Mouse (Mus musculus): ENCODE measurements around the gene S1pr4.

S1pr4 gene

DNA sequence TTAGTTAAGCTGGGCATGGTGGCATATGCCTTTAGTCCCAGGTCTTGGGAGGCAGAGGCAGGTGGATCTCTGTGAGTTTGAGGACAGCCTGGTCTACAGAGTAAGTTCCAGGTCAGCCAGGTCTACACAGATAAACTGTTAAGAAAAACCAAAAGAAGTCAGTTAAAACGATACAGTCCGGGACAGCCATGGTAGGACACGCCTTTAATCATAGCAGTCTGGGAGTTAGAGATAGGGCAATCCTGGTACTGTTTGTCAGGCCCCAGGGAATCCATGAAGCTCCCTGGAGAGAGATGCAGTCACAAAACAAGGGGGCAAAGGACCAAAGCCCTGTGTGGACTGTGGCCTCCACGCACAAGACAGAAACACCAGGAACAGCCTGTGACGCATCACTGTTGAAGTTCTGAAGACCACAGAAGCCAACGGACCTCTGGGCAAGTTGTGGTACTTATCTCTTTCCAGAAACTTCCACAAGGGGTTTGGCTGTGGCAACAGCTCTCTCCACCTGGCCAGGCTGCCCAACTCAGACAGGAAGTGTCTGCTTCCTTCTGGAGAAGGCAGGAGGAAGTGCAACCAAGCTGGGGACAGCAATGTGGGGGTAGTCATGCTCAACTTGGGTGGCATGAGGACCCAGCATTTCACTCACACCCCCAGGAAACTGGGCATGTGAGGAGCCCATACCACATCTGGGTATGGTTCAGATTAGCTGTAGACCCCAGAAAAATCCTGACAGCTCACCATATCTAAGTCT is 19.5 kb upstream of the S1pr4 start:
- DNase-seq (ENCODE audit: low read depth), result peak; percentile 98

DNA sequence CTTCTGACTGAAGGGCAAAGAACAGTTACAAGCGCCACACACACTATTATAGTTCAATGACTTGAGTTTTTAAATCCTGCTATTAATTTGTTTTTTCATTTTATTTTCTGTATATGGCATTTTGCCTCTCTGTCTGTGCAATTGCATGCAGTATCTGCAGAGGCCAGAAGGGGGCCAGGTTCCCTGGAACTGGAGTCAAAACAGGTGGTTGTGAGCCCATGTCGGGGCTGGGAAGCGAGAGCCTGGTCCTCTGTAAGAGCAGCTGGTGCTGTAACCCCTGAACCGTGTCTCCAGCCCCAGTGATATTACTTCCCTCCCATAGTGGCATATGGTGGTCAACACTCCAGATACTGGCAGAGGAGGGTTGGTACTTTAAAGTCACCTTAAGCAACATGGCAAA is 18.6 kb upstream of the S1pr4 start:
- DNase-seq (ENCODE audit: low read depth), result peak; percentile 79

DNA sequence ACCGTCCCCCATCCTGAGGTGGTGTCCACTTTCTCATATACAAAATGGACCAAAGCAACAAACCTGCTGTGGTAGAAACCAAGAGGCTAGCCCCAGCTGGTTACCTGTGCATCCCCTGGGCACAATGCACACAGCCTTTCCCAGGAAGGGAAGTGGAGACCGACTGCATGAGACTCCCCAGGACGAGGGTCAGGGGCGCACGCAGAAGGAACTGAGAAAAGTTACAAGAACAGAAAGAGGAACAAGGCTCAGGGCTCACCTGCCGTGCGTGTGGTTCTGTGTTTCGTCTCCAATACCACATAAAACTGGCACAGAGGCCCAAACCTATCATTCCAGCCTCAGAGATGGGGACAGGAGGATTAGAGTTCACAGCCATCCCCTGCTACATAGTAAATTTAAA is 17.3 kb upstream of the S1pr4 start:
- no peak for DNase-seq (ENCODE audit: low read depth)

DNA sequence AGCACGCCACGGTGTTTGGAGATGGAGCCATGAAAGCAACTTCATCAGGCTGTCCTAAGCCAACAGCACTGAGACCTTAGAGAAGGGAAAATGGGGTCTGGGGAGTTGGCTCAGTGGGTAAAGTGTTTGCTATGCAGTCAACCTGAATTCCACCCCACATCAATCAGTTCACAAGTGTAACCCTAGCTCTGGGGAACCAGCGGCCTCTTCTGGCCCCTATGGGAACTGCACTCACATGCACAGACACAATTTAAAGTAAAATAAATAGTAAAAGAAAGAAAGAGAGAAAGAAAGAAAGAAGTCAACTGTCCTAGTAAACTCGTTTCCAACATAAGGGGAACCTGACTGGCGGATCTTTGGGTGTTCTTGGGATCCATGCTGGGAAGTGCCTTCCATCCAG is 13.9 kb upstream of the S1pr4 start:
- DNase-seq (ENCODE audit: low read depth), result no peak

DNA sequence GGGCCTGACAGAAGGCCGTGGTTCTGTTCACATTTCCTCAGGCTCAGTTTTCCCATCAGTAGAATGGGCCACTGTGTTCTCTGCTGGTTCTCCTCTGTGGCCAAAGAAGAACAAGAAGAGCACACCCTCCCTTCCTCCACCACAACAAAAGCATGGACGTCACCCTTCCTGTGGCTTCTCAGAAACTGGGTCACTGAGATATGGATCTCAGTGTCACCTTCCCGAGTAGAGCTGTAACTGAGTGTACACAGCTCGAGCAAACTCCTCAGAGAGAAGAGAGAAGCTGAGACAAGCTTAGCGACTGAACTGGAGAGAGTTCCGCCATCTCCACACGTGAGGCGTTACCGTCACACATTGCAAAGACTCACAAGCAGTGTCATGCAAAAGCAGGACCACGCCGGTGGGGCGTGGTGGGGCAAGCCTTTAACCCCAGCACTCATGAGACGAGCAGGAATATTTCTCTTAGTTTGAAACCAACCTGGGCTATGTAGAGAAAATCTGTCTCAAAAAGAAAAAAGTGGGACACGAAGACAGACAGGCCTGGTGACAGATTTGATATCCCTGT is 10.4 kb upstream of the S1pr4 start:
- peak; percentile 86 for DNase-seq (ENCODE audit: low read depth)

DNA sequence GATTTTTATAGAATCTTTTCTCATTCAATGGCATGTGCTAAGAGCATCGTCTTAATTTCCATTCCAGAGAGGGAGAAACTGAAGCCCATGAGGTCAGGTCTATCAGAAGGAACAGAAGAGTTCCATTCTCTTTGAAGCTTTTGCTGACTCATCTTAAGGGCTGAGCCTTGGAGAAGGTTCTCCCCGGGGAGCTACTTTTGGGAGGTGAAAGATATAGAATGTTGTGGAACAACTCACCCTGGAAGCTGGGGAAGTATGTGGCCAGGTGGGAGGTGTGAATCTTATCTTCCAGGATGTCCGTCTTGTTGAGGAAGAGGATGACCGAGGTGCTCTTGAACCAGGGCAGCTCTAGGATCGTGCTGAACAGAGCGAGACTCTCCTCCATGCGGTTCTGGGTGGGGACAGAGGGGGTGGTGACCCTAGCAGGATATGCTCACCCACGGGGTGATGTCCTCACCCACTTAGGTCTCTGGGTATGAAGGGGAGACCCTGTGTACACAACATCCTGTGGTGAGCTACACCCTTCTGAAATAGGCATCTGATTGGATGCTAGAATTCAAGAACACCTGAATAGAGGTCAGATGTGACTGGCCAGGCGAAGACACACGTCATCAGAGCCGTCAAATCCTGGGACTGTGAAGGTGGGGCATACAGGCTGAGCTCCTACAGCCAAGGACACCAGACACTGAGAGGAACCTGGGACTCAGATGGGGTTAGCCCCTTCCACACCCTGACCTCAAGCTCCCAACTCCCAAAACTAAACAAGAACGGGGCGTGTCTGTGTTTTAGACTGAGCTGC is 8.0 kb upstream of the S1pr4 start:
- no peak for DNase-seq (ENCODE audit: low read depth)

DNA sequence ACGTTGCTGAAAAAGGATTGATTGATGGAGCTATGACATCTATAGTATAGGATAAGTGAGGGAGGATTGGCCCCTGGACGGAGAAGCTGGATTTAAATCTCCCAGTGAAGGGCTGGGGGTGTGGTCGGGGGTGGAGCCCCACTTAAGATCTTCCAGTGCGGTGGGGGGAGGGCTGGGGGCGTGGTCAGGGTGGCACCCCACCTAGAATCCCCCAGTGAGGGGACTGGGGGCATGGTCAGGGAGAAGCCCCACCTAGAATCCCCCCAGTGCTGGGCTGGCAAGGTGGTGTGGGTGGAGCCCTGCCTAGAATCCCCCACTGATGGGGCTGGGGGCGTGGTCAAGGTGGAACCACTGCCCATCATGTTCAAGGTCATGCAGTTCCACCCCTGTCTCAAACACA is 7.2 kb upstream of the S1pr4 start:
- DNase-seq (ENCODE audit: low read depth), result no peak

DNA sequence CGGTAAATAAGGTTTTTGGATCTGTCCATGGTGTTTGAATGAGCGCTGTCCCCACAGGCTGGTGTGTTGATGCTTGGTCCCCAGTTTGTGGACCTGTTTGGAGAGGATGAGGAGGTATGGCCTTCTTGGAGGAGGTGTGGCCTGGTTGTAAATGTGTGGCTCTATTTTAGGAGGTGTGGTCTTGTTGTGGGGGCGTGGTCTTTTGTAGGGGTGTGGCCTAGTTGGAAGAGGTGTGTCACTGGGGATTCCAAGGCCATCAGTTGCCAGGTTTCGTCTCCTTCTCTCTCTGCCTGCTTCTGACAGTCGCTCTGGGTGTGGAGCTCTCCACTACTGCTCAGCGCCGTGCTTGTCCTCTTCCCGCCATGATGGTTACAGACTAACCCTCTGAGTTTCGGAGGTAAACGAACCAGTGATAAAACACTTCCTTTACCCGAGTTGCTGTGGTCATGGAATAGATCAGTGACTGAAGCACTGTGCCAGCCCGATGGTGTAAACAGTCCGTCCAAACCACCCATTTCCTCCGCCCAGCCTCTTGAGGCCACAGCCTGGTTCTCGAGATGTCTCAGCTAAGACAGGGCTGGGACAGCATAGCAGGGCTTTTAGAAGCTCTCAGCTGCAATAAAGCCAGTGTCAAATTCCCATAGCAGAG is 5.2 kb upstream of the S1pr4 start:
- peak; percentile 64 for DNase-seq (ENCODE audit: low read depth)

DNA sequence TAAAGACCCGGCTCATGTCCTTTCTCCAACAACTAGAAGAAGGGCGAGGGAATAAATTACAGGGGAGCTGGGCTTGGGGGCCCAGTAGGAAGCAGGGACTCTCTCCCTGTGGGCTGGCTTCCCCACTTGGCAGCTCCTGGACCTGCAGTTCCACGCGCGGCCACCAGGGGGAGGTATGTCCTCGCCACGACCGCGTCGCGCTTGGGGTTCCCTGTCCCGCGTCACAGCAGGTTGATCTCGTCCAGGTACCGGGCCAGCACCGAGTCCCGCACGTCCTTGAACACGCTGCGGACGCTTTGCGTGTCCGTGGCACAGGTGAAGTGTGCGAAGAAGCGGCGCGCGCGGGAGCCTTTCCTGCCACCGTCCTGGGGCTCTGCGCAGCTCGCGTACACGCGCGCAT is 2.7 kb upstream of the S1pr4 start:
- peak; percentile 58 for DNase-seq (ENCODE audit: low read depth)

DNA sequence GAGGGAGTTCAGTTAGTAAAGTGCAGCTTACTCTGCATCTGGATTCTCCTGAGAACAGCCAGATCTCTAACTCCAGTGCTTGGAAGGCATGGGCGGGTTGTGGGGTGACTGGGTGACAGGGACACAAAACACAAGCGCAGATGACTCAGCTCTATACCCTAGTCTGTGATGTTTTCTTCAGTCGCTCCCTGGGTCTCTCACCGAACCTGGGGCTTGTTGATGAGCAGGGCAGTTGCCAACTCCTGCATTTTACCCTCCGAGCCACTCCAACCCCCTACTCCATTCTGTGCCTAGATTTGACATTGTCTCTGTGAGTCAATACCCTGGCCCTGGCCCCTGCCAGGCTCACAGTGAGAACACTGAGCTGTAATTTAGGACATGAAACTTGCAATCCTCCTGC is 1.9 kb upstream of the S1pr4 start:
- DNase-seq (ENCODE audit: low read depth), result no peak

DNA sequence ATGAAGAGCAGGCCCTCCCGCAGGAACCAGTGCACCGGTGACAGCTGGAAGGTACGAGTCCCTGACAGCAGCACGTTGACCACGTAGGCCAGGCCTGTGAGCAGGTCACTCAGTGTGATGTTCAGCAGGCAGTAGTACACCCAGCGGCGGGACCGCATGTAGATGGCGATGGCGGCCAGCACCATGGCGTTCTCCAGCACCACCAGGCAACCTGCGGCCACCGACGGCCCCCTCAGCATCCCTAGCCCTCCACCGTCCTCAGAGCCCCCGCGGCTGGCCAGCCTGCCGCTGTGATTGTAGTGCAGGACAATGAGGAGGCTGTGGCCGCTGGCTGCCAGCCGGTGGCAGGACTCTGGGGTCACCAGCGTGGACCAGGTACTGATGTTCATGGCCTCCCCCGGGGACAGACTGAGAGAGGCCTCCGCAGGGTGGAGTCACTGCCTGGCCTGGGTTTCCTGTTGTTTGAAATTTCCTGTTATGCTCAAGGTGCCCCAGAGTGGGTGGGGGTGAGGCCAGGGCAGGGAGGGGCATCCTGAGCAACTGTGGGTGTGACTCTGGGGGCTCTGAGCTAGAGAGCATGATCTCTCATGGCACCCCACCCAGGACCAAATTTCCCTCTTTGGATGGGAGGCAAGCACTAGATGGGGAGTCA is 556 bp downstream of the S1pr4 start:
- peak; percentile 84 for DNase-seq (ENCODE audit: low read depth)

DNA sequence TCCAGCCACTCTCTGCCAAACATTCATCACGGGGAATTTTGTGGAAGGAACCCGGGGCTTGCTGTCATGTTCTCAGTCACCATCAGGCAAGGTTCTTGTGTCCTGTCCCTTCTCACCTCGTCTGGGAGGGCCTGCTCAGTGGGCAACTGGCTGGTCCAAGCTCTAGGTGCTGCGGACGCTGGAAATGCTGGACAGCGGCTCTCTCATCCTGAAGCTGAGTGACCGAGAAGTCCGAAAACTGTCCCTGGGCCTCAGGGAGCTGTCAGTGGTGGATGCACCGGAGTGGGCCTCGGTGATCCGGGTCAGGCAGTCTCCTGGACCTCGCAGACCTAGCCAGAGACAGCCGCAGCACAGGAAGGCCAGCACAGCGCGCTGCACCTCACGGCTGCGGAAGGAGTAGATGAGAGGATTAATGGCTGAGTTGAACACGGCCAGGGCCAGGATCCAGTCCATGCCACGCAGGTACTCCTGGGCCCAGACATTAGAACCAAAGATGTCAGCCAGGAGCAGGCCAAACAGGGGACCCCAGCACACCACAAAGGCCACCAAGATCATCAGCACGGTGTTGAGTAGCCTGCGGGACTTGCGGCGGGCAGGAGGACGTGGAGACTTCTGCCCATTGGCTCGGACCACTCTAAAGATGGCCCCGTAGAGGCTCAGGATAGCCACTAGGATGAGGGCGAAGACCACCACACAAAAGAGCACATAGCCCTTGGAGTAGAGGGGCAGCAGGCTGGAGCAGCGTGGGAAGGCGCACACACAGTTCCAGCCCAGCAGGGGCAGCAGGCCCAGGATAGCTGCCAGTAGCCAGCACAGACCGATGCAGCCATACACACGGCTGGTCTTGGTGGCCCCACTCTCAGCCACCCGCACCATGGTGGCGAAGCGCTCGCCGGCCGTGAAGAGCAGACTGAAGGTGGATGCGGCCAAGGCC is 1.3 kb downstream of the S1pr4 start:
- DNase-seq (ENCODE audit: low read depth), result peak; percentile 59

DNA sequence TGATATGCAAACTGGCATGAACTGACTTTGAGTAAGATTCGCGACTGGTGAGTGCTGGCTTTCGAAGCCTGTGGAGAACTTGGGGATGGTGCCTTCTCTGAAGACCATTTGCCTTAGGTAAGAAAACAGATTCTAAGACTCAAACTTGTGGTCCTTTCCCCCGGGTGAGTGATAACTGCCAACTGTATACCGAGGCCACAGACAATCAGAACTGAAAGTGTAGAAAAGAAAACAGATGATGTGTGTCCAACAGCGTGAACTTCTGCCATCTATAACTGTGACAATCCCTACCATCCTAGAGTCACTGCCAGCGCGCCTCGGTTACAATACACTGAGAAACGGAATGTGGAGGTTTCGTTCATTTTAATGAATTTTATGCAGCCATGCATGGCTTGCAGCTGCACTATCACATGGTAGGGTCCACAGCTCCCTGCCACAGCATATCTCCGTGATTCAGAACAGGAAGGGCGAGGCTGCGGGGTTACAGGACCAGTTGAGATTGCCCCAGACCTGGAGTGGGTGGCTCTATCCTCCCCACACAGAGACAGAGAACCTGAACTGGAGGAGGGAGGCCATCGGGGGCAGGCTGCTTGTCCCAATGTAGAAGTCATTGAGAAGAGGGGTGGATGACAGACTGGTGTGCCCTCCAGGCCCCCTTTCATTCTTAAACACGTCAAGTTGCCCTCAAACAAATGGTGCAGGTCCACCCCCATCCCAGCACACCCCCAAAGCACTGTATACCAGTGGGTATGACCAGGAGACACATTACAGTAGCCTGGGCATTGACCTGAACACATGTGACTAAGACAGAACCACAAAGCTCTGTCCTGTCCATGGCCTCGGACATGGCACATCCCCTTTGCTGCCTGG is 2.3 kb downstream of the S1pr4 start:
- DNase-seq (ENCODE audit: low read depth), result peak; percentile 76

DNA sequence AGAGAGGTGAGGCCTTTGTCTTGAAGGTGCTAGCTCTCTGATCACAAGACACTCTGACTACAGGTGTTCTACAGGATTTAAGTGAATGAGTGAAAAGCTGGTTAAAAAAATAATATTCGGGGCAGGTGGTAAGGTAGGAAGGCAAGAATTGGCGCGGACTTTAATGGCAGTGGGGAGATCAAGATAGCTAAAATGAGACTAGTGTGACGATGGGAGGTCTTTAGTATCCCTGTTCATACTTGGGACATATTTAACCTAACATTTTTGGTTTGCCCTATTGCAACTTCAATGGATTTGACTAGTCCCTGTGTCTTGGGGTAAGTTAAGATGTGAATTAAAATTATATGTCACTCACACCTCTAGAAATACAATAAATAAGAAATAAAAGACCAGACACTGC is 3.0 kb downstream of the S1pr4 start:
- DNase-seq (ENCODE audit: low read depth), result no peak

DNA sequence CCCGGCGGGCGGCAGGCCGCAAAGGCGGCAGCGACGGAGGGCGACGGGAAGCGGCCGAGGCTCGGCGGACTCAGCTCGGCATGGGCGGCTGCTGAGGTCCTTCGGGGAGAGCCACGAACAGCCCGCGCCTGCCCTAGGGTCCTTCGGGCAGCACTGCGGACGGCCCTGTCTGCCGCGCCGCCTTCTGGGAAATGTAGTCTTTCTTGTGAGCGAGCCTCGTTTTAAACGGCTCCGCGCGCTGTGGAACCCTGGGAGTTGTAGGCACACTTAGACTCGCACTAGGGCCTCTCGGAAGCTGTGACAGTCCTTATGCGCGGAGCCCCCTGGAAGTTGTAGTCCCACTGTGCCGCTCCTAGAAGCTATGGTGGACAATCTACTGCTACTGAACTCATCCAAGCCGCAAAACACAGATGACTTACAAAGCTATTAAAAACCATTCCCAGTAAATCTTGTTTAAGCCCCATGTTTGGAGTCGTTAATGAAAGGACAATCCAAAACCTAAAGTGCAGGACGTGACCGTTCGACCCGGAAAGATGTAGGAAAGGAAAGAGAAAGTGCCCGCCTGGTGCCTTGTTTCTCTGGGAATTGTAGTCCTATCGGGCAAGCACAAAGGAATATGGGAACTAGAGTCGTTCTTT is 3.5 kb downstream of the S1pr4 start, which contains the start of gene Ncln:
Gene Ncln (minus strand): TSS at position 129 of the 638 bp plus-strand sequence.
- peak; percentile 99 for DNase-seq (ENCODE audit: low read depth)

DNA sequence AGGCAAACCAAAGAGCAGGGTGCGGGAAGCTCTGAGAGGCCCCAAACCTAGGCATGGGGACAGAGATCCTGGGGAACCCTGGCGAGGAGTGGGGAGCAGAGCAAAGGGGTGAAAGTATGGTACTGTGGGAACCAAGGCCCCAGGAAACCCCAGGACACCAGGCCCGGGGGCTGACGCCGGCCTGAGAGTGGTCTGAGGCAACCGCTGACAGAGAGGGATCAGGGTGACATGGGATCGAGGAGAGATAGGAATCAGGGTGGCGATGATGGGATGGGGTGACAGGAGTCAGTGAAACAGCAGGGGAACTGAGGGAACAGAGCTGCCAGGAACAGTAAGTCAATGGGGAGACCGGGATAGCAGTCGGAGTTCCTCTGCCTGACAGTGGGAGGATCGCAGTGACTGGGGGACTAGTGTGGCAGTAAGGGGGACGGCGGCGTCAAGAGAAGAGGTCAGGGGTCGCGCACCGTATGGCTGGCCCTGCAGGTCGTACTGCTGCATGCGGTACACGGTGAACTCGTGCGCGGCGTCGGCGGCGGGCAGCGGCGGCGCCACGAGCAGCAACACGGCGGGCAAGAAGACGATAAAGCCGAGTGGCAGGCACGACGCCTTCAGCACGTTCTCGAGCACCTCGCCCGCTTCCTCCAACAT is 4.2 kb downstream of the S1pr4 start:
- no peak for DNase-seq (ENCODE audit: low read depth)

DNA sequence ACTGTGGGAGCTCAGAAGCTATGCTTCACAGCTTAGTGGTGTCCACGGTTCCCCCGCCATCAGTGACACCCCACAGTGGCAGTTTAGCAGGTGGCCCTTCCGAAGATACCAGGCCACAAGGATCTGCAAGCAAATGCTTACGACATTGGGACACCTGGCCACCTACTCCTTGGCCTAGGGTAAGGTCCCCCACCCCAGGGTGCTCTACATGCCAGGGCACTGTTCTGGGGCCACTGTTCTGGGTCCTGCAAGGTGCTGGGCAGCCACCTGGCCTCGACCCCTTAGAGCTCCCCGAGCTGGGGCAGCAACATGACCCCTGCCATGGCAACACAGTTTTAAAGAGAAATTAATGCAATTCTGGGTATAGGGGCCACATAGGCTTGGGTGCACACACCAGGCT is 4.8 kb downstream of the S1pr4 start:
- DNase-seq (ENCODE audit: low read depth), result no peak

DNA sequence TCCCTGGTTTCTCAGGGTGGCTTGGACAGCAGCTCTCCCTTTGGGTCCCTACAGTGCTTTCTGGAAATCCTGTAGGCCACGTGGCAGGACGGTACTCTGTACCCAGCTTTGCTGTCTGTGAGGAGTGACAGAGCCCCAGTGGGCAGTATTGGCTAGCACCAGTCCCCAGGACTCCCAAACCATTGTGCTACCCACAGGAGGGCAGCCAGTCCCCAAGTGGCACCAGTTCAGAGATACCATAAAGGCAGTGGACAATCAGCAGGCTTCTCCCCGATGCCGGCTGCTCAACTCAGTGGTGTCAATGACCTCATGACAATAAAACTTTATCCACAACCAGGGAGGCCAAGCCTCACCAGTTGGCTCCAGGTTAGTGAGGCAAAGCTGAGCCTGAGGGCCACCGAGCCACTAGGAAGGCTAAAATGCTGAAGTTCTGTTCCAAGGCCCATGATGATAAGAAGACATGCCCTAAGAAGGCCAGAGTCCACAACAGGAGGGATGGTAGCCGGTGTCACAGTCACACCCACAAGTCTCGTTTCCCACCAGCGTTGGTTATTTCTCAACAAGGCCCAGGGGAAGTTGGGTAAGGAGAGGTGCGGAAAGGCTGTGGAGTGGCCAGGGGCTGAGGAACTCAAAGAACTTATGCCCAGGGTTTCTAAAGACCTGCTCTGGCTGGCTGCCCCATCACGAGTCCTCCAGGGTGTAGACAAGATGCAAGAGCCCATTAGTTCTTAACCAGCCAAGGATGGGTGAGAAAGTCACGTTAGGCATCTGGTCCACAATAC is 5.5 kb downstream of the S1pr4 start:
- peak; percentile 72 for DNase-seq (ENCODE audit: low read depth)

Data from 416B (cell line).